Mouse (Mus musculus): Measurements from ENCODE around the gene Mrpl51. TPM values are rescaled to one million over a fixed set of nuclear protein-coding genes. Genes with fewer than 3 reads are reported as not detected.

The Mrpl51 gene
- polyA plus RNA-seq, 1 experiment, result 68.6 TPM

GRCm38 (mm10) chr6:125210436-125210835 is 18.8 kb downstream of the Mrpl51 start:
- Histone ChIP-seq H3K4me3 (ENCODE audit: insufficient read depth, low read length) (no peak overlapping the region), H3K4me1 (ENCODE audit: control insufficient read depth, insufficient read depth, low read length) (peaks cover 3% of the 10 kb centered on the region; the same call in 1 of the 2 replicates), H3K27ac (ENCODE audit: insufficient read depth, low read depth, low read length) (no peak overlapping the region)
- TF ChIP-seq CTCF (IDR thresholded peaks at IDR 0.05; ENCODE audit: low read depth, low read length), result no peak
- no peak for TF ChIP-seq POLR2A (IDR thresholded peaks at IDR 0.05; ENCODE audit: borderline replicate concordance, low read depth, low read length)

- TF ChIP-seq POLR2A (IDR thresholded peaks at IDR 0.05; ENCODE audit: borderline replicate concordance, low read depth, low read length) (no peak), CTCF (IDR thresholded peaks at IDR 0.05; ENCODE audit: low read depth, low read length) (no peak)
- H3K27ac ChIP-seq (ENCODE audit: insufficient read depth, low read depth, low read length), result no peak overlapping the region
- no peak overlapping the region for H3K4me3 ChIP-seq (ENCODE audit: insufficient read depth, low read length)
- peaks cover 10% of the 10 kb centered on the region for H3K4me1 ChIP-seq (ENCODE audit: control insufficient read depth, insufficient read depth, low read length)
These were observed 21.0 kb downstream of the Mrpl51 start for GRCm38 (mm10) chr6:125212621-125213020.

DNA sequence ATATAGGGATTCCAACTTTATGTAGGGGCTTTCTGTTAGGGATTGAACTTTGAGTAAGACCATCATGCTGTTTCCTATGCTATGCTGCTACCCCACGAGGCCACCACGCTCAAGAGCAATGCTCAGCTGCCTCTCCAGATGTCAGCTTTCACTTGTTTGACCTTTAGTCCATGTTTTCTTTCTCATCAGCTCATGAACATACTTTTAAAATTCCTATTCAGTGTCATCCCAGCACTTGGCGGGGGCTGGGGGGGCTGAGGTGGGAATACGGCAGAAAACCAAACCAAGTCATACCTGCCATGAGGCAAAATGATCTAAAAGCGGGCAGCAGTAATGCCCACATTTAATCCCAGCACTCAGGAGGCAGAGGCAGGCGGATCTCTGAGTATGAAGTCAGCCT is 21.5 kb downstream of the Mrpl51 start:
- TF ChIP-seq POLR2A (IDR thresholded peaks at IDR 0.05; ENCODE audit: borderline replicate concordance, low read depth, low read length), result no peak
- peaks cover 12% of the 10 kb centered on the region for H3K4me1 ChIP-seq (ENCODE audit: control insufficient read depth, insufficient read depth, low read length)

DNA sequence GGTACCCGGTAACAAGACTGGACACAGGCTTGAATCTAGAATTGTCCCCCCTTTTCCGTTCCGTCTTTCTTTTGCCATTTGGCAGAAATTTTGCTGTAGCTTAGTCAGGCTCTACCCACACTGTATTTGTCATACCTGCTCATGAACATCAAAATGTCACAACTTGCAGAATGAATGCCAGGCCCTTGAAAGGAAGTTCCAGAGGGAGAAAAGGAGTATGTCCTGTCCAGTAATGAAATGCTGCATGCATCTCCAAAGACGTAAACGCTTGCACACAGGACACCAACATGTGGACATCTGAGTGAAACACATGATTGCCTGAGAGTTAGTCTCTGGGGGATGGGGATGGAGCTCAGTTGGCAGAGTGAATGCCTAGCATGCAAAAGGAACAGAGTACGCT is 22.1 kb downstream of the Mrpl51 start:
- Histone ChIP-seq H3K4me1 (ENCODE audit: control insufficient read depth, insufficient read depth, low read length) (peaks cover 17% of the 10 kb centered on the region), H3K4me3 (ENCODE audit: insufficient read depth, low read length) (no peak overlapping the region), H3K27ac (ENCODE audit: insufficient read depth, low read depth, low read length) (no peak overlapping the region)
- TF ChIP-seq POLR2A (IDR thresholded peaks at IDR 0.05; ENCODE audit: borderline replicate concordance, low read depth, low read length) (no peak), CTCF (IDR thresholded peaks at IDR 0.05; ENCODE audit: low read depth, low read length) (no peak)

More for the DNA sequence above, 21.5 kb downstream of the Mrpl51 start:
- H3K4me3 ChIP-seq (ENCODE audit: insufficient read depth, low read length), result no peak overlapping the region
- H3K27ac ChIP-seq (ENCODE audit: insufficient read depth, low read depth, low read length), result no peak overlapping the region

DNA sequence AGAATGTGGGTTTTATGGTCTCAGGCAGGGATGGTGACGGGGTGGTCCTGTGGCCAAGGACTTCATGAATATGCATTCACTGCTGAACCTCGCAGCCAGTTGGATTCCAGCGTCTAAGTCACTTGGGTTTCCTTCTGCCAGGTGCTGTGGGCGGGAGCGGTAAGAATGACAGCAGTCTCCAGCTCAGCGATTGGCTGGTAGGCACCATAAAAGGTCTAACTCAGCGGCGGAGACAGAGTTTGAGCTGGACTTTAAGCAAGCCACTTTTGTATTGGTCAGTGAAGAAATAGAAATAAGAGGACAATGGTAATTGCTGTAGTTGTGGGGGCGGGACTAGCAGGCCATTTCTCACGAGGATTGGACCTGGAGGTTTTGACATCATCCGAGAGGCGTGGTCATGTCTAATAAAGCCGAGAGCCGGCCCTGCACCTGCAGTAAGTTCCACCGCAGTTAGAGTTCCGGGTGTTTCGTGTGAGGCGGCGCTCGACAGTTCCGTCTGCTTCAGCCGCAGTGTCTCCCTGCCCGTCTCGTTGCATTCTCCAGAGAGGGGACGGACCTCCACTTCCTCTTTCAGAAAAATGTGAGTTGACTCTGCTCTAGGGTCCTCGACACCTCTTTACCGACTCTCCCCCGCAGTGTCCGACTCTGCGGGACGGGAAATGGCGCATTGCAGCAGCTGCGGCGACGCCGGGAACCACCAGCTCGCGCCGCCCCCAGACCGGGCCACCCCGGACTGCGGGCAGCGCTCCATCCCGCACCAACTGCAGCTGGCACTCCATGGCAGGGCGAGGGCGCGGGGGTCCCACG is 23.8 kb downstream of the Mrpl51 start, which contains the start of gene Vamp1:
Gene Vamp1, plus strand, starts transcription at position 404 of the 807 bp plus-strand sequence.
- H3K27ac ChIP-seq (ENCODE audit: insufficient read depth, low read depth, low read length), result peak within 1 kb of the TSS; percentile 82
- TF ChIP-seq POLR2A (IDR thresholded peaks at IDR 0.05; ENCODE audit: borderline replicate concordance, low read depth, low read length) (peak; percentile 79; the same call in 1 of the 2 replicates), CTCF (IDR thresholded peaks at IDR 0.05; ENCODE audit: low read depth, low read length) (no peak)

GRCm38 (mm10) chr6:125216898-125217297 is 25.3 kb downstream of the Mrpl51 start:
- H3K4me3 ChIP-seq (ENCODE audit: insufficient read depth, low read length), result peak overlapping the region; percentile 47; the same call in 1 of the 2 replicates
- no peak for TF ChIP-seq POLR2A (IDR thresholded peaks at IDR 0.05; ENCODE audit: borderline replicate concordance, low read depth, low read length)
- TF ChIP-seq CTCF (IDR thresholded peaks at IDR 0.05; ENCODE audit: low read depth, low read length), result no peak
- H3K27ac ChIP-seq (ENCODE audit: insufficient read depth, low read depth, low read length), result no peak overlapping the region
- H3K4me1 ChIP-seq (ENCODE audit: control insufficient read depth, insufficient read depth, low read length), result peaks cover 16% of the 10 kb centered on the region

More for the DNA sequence above, 23.8 kb downstream of the Mrpl51 start, which contains the start of gene Vamp1:
- Histone ChIP-seq H3K4me1 (ENCODE audit: control insufficient read depth, insufficient read depth, low read length) (peaks cover 19% of the 10 kb centered on the region), H3K4me3 (ENCODE audit: insufficient read depth, low read length) (peak within 1 kb of the TSS; percentile 70)

- H3K4me1 ChIP-seq (ENCODE audit: control insufficient read depth, insufficient read depth, low read length), result peaks cover 16% of the 10 kb centered on the region
- no peak overlapping the region for H3K4me3 ChIP-seq (ENCODE audit: insufficient read depth, low read length)
- H3K27ac ChIP-seq (ENCODE audit: insufficient read depth, low read depth, low read length), result no peak overlapping the region
- TF ChIP-seq POLR2A (IDR thresholded peaks at IDR 0.05; ENCODE audit: borderline replicate concordance, low read depth, low read length) (no peak), CTCF (IDR thresholded peaks at IDR 0.05; ENCODE audit: low read depth, low read length) (no peak)
These were observed 26.3 kb downstream of the Mrpl51 start for GRCm38 (mm10) chr6:125217899-125218298.

GRCm38 (mm10) chr6:125218963-125219362 is 27.4 kb downstream of the Mrpl51 start:
- TF ChIP-seq POLR2A (IDR thresholded peaks at IDR 0.05; ENCODE audit: borderline replicate concordance, low read depth, low read length), result no peak
- TF ChIP-seq CTCF (IDR thresholded peaks at IDR 0.05; ENCODE audit: low read depth, low read length), result no peak
- Histone ChIP-seq H3K4me3 (ENCODE audit: insufficient read depth, low read length) (no peak overlapping the region), H3K4me1 (ENCODE audit: control insufficient read depth, insufficient read depth, low read length) (peaks cover 16% of the 10 kb centered on the region), H3K27ac (ENCODE audit: insufficient read depth, low read depth, low read length) (peak overlapping the region; percentile 14; the same call in 1 of the 2 replicates)

DNA sequence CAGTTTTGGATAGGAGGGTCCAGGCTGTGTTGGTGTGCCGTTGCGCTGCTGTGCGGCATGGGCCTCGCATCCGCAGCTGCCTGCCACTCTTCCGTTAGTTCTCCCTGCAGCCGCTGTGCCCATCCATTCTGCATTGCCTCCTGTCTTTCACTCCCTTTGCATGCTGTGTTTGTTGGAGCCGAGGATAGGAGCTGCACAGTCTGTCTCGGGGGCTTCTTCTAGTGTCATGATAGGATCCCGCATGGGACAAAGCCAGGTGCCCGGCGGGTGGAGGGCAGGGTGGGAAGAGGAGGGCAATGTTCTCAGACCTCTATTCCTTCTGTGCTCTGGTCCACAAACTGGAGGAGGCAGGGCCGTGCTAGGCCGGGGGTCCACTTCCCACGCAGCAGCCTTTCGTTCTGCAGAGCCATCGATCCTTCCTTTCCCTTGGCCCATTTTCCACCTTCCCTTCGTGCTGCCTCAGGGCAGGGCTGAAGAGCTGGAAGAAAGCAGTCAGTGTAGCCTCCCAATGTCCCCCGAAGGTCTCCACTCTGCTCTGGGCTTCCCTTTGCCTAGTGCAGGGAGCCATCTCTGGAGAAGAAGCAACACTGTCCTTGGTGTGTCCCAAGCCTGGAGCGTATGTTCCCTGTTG is 29.6 kb downstream of the Mrpl51 start:
- peaks cover 16% of the 10 kb centered on the region for H3K4me1 ChIP-seq (ENCODE audit: control insufficient read depth, insufficient read depth, low read length)
- no peak for TF ChIP-seq CTCF (IDR thresholded peaks at IDR 0.05; ENCODE audit: low read depth, low read length)
- TF ChIP-seq POLR2A (IDR thresholded peaks at IDR 0.05; ENCODE audit: borderline replicate concordance, low read depth, low read length), result no peak
- no peak overlapping the region for H3K4me3 ChIP-seq (ENCODE audit: insufficient read depth, low read length)
- H3K27ac ChIP-seq (ENCODE audit: insufficient read depth, low read depth, low read length), result no peak overlapping the region

DNA sequence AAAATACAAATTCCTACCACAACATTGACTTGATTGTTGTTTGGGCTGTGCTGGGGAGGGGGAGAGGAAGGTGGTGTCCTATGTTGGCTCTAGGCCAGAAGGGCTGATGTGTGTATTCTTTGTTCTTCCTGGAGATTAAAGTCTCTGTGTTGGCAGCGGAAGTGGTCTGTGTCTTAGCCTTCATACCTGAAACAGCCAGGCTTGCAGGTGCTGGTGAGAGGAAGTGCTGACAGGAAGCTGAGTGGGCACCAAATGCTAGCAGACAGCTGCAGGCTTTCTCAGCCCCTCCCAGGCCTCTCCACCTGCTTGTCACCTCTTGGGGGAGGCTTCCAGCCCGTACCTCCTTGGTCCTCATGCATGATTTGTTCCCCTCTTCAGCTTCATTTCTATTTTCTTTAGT is 30.5 kb downstream of the Mrpl51 start:
- H3K4me1 ChIP-seq (ENCODE audit: control insufficient read depth, insufficient read depth, low read length), result peaks cover 9% of the 10 kb centered on the region
- TF ChIP-seq POLR2A (IDR thresholded peaks at IDR 0.05; ENCODE audit: borderline replicate concordance, low read depth, low read length) (no peak), CTCF (IDR thresholded peaks at IDR 0.05; ENCODE audit: low read depth, low read length) (no peak)
- H3K27ac ChIP-seq (ENCODE audit: insufficient read depth, low read depth, low read length), result no peak overlapping the region
- no peak overlapping the region for H3K4me3 ChIP-seq (ENCODE audit: insufficient read depth, low read length)
